Mouse (Mus musculus) kidney, postnatal 0 days (tissue): ENCODE measurements around the gene Prkg1. TPM values are rescaled to one million over a fixed set of nuclear protein-coding genes. Genes with fewer than 3 reads are reported as not detected.

Experiments used
- ATAC-seq: fragments of 200-750 bp; cut with Nextera tagmentation; replicated peaks from 2 replicates; pipeline ENCODE4 v1.8.0; 2017; ENCODE audit warnings: low read depth, moderate number of reproducible peaks, moderate TSS enrichment, moderate library complexity; ENCODE audit not compliant: low FRiP score
- DNase-seq: peaks from one replicate; pipeline ENCODE4 v3.0.0-alpha.2; 2016; ENCODE audit warnings: low spot score
- H3K27ac ChIP-seq: fragments of 300-500 bp; sonication (generic); 2 replicates; pipeline ENCODE4 v1.5.1; 2014; ENCODE audit warnings: mild to moderate bottlenecking
- H3K27me3 ChIP-seq: fragments of 300-500 bp; sonication (generic); 2 replicates; pipeline ENCODE4 v1.6.1; 2014; ENCODE audit warnings: low read length, mixed read lengths; ENCODE audit not compliant: insufficient read depth
- H3K36me3 ChIP-seq: fragments of 300-500 bp; sonication (generic); 2 replicates; pipeline ENCODE4 v1.6.1; 2014; ENCODE audit warnings: low read length, mixed read lengths; ENCODE audit not compliant: insufficient read depth
- H3K4me1 ChIP-seq: fragments of 300-500 bp; sonication (generic); replicated peaks from 2 replicates; pipeline ENCODE4 v1.6.1; 2014; ENCODE audit warnings: antibody characterized with exemption, low read length, mixed read lengths; ENCODE audit not compliant: insufficient read depth
- H3K4me2 ChIP-seq: fragments of 300-500 bp; sonication (generic); 2 replicates; pipeline ENCODE4 v1.6.1; 2014; ENCODE audit warnings: mild to moderate bottlenecking, low read length, moderate library complexity, mixed read lengths
- H3K4me3 ChIP-seq: fragments of 300-500 bp; sonication (generic); replicated peaks from 2 replicates; pipeline ENCODE4 v1.5.1; 2014; ENCODE audit warnings: low read depth, low read length
- H3K9ac ChIP-seq: fragments of 300-500 bp; sonication (generic); 2 replicates; pipeline ENCODE4 v1.6.1; 2014; ENCODE audit warnings: low read depth, low read length
- H3K9me3 ChIP-seq: fragments of 300-500 bp; sonication (generic); replicated peaks from 2 replicates; pipeline ENCODE4 v1.6.1; 2016; ENCODE audit warnings: low read length, inconsistent platforms, mixed read lengths
- CTCF ChIP-seq: IDR thresholded peaks from 2 replicates; pipeline ENCODE4 v1.5.1; 2016; ENCODE audit warnings: antibody characterized with exemption, low read depth, mild to moderate bottlenecking, moderate library complexity
- WGBS: fragments of 180-500 bp; shearing (Covaris S2); extraction: QIAGEN DNeasy Blood & Tissue Kit; methylation state at CpG from one replicate; pipeline ENCODE4 v1.1.7; 2014; 5-methylcytosine and 5-hydroxymethylcytosine counted together
- polyA plus RNA-seq: library from polyadenylated mRNA; unstranded; fragments of >200 nt; fragmentation: Nextera tagmentation; extraction: Ambion mirVana; gene quantifications from 2 replicates; pipeline ENCODE4 v1.2.1, GENCODE M21; 2015

Gene Prkg1
- polyA plus RNA-seq, 1 experiment from 2014 or later, result 2.3 TPM

DNA sequence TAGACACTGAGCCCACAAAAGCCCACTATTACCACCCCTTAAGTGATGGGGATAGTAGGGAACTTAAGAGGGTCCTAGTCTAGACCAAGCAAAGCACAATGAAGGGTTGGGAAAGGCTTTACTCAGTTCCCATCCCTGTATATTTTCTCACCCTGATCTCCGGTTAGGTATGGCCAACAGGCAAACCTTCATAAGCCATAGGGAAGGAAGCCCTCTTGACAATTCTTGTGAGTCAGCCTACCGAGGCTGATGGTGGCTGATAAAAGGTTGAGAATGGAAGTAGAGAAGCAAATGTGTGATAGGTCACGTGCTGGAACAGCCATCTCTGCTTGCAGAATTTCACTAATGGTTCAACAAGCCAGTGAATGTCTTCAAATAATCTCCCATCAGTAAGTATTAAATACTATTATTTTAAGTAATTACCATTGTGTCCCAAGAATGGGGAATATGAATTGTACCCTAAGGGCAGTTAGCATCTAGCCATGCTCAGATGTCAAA lies 16.7 kb upstream of the Prkg1 start:
- WGBS, result 89% methylated on average over 3 of the region's 3 CpGs
- Histone ChIP-seq H3K27me3 (no peaks in the 10 kb centered on the region), H3K27ac (no peak overlapping the region), H3K36me3 (no peaks in the 10 kb centered on the region), H3K4me1 (no peaks in the 10 kb centered on the region), H3K9me3 (no peaks in the 10 kb centered on the region), H3K4me2 (no peak overlapping the region), H3K4me3 (no peak overlapping the region), H3K9ac (no peak overlapping the region)
- TF ChIP-seq CTCF, result no peak
- no peak for DNase-seq
- no peak for ATAC-seq

DNA sequence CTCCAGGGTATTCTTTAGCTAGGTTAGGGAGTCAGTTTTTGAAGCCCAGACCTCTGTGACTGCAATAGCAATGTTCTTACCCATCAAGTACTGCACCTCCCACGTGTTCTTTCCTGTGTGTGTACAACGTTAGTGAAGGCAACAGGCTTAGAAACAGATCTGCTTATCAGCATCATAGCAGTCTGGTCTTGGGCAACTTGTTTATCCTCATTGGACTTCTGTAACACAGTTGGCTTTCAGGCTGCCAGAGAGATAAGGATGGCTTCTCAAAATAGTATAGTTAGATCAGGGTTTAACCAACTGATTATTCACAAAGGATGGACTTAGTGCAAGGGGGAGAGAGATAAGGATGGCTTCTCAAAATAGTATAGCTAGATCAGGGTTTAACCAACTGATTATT lies 16.2 kb upstream of the Prkg1 start:
- DNase-seq (no peak), ATAC-seq (no peak)
- Histone ChIP-seq H3K4me2 (no peak overlapping the region), H3K27ac (no peak overlapping the region), H3K9ac (no peak overlapping the region), H3K27me3 (no peaks in the 10 kb centered on the region), H3K4me3 (no peak overlapping the region), H3K4me1 (no peaks in the 10 kb centered on the region), H3K9me3 (no peaks in the 10 kb centered on the region), H3K36me3 (no peaks in the 10 kb centered on the region)
- TF ChIP-seq CTCF, result no peak
- WGBS, result 41% methylated on average over 2 of the region's 2 CpGs

DNA sequence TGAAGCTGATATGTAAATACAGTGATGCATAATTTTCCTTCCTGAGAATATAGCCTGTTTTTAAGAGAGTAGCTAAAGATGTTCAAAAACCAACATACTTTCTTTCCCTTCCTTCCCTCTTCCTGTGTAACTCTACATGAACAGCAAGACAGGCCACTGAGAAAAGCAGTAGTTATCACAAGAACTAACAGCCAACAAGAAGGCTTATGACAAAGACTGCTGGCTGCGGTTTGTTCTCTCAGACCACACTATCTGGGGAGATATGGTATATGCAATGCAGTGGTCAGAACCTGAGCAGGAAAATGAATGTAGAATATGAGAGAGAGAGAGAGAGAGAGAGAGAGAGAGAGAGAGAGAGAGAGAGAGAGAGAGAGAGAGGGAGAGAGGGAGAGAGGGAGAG lies 15.4 kb upstream of the Prkg1 start:
- no peak for TF ChIP-seq CTCF
- no peaks in the 10 kb centered on the region for H3K36me3 ChIP-seq
- WGBS, result 91% methylated on average over 1 of the region's 1 CpGs
- H3K4me1 ChIP-seq, result no peaks in the 10 kb centered on the region
- no peak overlapping the region for H3K27ac ChIP-seq
- no peaks in the 10 kb centered on the region for H3K27me3 ChIP-seq
- no peak overlapping the region for H3K4me3 ChIP-seq
- no peaks in the 10 kb centered on the region for H3K9me3 ChIP-seq
- DNase-seq (no peak), ATAC-seq (no peak)
- no peak overlapping the region for H3K4me2 ChIP-seq
- no peak overlapping the region for H3K9ac ChIP-seq

DNA sequence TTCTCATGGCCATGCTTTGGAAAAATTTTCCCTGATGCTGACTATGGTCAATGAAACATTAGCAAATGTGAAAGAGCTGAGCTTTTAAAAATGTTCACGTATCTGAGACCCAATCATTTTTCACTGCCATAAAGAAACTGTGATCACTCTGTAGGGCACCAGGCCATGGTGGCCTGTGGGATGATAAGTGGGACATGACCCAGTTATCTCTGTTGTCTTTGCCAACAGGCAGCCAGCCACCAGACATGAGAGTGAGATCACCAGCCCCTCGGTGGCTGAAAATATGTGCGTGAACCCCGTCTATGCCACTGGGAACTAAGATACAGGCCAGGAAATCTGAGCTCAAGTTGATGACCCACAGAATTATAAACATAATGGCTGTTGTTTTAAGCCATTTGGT lies 14.2 kb upstream of the Prkg1 start:
- H3K27ac ChIP-seq, result no peak overlapping the region
- ATAC-seq (no peak), DNase-seq (no peak)
- H3K4me2 ChIP-seq, result no peak overlapping the region
- TF ChIP-seq CTCF, result no peak
- H3K36me3 ChIP-seq, result no peaks in the 10 kb centered on the region
- no peaks in the 10 kb centered on the region for H3K27me3 ChIP-seq
- 44% methylated on average over 4 of the region's 4 CpGs for WGBS
- H3K9ac ChIP-seq, result no peak overlapping the region
- H3K4me1 ChIP-seq, result no peaks in the 10 kb centered on the region
- no peaks in the 10 kb centered on the region for H3K9me3 ChIP-seq
- H3K4me3 ChIP-seq, result no peak overlapping the region

DNA sequence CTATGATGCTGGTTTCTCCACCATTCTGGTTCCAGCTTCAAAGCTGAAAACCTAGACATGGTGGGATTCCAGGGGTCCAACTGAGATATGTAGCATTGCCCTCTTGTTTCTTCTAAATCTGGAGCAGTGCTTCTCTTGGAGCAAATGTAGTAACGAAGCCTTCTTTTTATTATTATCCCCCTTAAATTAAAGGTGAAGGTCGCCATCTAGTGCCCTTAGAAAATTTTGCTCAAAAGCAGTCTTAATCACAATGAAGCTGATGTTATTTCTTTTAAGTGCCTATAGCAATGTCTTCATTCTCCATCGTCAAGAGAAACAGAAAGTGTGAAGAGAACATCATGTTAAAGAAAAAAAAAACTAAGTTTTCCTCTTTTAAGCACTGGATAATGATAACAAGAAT lies 2.2 kb upstream of the Prkg1 start:
- H3K4me3 ChIP-seq, result no peak overlapping the region
- 11% methylated on average over 3 of the region's 3 CpGs for WGBS
- ATAC-seq (no peak), DNase-seq (peak; percentile 77)
- H3K36me3 ChIP-seq, result no peaks in the 10 kb centered on the region
- no peaks in the 10 kb centered on the region for H3K27me3 ChIP-seq
- H3K9ac ChIP-seq, result no peak overlapping the region
- peaks cover 11% of the 10 kb centered on the region for H3K4me1 ChIP-seq
- H3K9me3 ChIP-seq, result no peaks in the 10 kb centered on the region
- no peak overlapping the region for H3K4me2 ChIP-seq
- TF ChIP-seq CTCF, result peak; percentile 60
- H3K27ac ChIP-seq, result no peak overlapping the region

DNA sequence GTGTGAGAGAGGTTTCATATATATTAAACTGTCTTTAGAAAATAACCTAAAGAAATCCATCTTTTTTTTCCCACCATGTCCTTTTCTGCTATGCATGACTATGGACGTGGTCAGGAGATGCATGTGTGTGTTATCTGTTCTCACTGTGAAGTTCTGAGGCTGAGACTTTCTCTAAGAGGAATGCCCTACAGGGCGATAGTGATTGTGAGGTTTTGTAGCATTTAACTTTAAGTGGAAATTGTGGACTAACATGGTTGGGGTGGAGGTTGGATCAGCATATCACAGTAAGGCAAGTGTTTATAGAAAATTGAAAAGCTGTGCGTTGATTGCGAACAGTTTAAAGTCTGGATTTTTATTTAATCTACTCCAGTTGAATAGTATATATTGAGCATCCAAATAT lies 618 bp upstream of the Prkg1 start:
- ATAC-seq (no peak), DNase-seq (no peak)
- Histone ChIP-seq H3K27ac (no peak overlapping the region), H3K36me3 (no peaks in the 10 kb centered on the region), H3K4me3 (no peak overlapping the region), H3K9ac (no peak overlapping the region), H3K4me1 (peaks cover 11% of the 10 kb centered on the region), H3K9me3 (no peaks in the 10 kb centered on the region), H3K27me3 (no peaks in the 10 kb centered on the region), H3K4me2 (peak overlapping the region; percentile 96)
- 45% methylated on average over 4 of the region's 4 CpGs for WGBS
- no peak for TF ChIP-seq CTCF
